Mouse (Mus musculus) gastrocnemius, adult 8-10 months (tissue): ENCODE measurements at regions not wholly inside any gene's neighbourhood (a gene's known extent, or its start where the extent isn't known, plus 50 kb on each side); places are given as distances from the start of the nearest gene placed in this dataset.
"Not testable (repeated sequence)": the region's sequence is repeated elsewhere in the genome, so short reads cannot be mapped to it uniquely, and the experiment has no call there.

Experiments
- DNase-seq, 2 experiments: peaks; one replicate each; pipeline ENCODE4 v3.0.0; 2022; ENCODE audit warnings: low spot score in 2 of 2

GRCm38 (mm10) chr12:77588297-77588696 lies 350.4 kb downstream of the Fut8 start:
- no peak for DNase-seq

GRCm38 (mm10) chr12:77589416-77589815 lies 351.5 kb downstream of the Fut8 start:
- DNase-seq: no peak

- DNase-seq: no peak
Observed at GRCm38 (mm10) chr12:77594092-77594491, 356.2 kb downstream of the Fut8 start.

- DNase-seq: no peak
Observed at GRCm38 (mm10) chr12:77594657-77595056, 356.7 kb downstream of the Fut8 start.

GRCm38 (mm10) chr12:77595821-77596220 lies 357.9 kb downstream of the Fut8 start:
- DNase-seq: no peak

- no peak for DNase-seq
Observed at GRCm38 (mm10) chr12:77596676-77597075, 358.8 kb downstream of the Fut8 start.

- no peak for DNase-seq
Observed at GRCm38 (mm10) chr12:77597627-77598333, 359.9 kb downstream of the Fut8 start.

- DNase-seq: no peak
Observed at GRCm38 (mm10) chr12:77598334-77598715, 360.4 kb downstream of the Fut8 start.

- DNase-seq: no peak
Observed at GRCm38 (mm10) chr12:77599391-77599790, 361.5 kb downstream of the Fut8 start.

- DNase-seq: peak in 1 of 2 experiments; percentile 16
Observed at GRCm38 (mm10) chr12:77603832-77604501, 366.0 kb downstream of the Fut8 start.

GRCm38 (mm10) chr12:77617552-77617951 lies 379.6 kb downstream of the Fut8 start:
- no peak for DNase-seq

GRCm38 (mm10) chr12:77622243-77622642 lies 384.3 kb downstream of the Fut8 start:
- peak in 1 of 2 experiments; percentile 21 for DNase-seq

GRCm38 (mm10) chr12:77624323-77624722 lies 386.4 kb downstream of the Fut8 start:
- not testable (repeated sequence) for DNase-seq

- no peak for DNase-seq
Observed at GRCm38 (mm10) chr12:77628358-77628850, 390.5 kb downstream of the Fut8 start.

GRCm38 (mm10) chr12:77633981-77634650 lies 396.2 kb downstream of the Fut8 start:
- DNase-seq: peak; percentile 17 to 57

- DNase-seq: peak; percentile 43 to 60
Observed at GRCm38 (mm10) chr12:77638266-77638665, 400.3 kb downstream of the Fut8 start.

GRCm38 (mm10) chr12:77642336-77642735 lies 404.4 kb downstream of the Fut8 start:
- DNase-seq: no peak

- DNase-seq: no peak
Observed at GRCm38 (mm10) chr12:77647841-77648240, 409.9 kb downstream of the Fut8 start.

GRCm38 (mm10) chr12:77654282-77654681 lies 416.4 kb downstream of the Fut8 start:
- no peak for DNase-seq

- no peak for DNase-seq
Observed at GRCm38 (mm10) chr12:77657060-77657459, 419.1 kb downstream of the Fut8 start.

- DNase-seq: no peak
Observed at GRCm38 (mm10) chr12:77657878-77658277, 420.0 kb downstream of the Fut8 start.

- no peak for DNase-seq
Observed at GRCm38 (mm10) chr12:77663180-77663579, 425.3 kb downstream of the Fut8 start.
